Mouse (Mus musculus): ENCODE measurements at regions not wholly inside any gene's neighbourhood (a gene's known extent, or its start where the extent isn't known, plus 50 kb on each side); places are given as distances from the start of the nearest gene placed in this dataset.

DNA sequence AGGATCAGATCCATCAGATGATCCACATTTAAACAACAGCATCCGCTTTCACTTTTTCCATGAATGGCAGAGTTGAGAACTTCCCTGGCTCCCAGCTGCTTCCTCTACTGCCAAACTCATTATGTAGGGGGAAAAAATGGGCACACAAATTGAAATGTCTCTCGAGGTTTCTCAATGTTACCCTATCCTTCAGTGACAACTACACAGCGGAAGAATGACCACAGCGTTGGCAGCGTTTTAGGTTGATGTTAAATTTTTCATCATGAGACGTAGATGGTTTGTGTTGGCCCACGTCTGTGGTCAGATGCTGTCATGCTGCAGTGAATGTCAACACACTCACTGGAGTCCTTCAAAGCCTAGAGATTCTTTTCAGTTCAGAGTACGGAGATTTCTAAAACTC, 149.0 kb upstream of the Paip1 start:
- no peak overlapping the region for H3K4me2 ChIP-seq
- ATAC-seq (ENCODE audit: insufficient read depth, low FRiP score, low read depth): no peak
- H3K4me1 ChIP-seq: no peaks in the 10 kb centered on the region
- no peaks in the 10 kb centered on the region for H3K9me3 ChIP-seq
- WGBS: 88% methylated on average over 8 of the region's 8 CpGs
- no peaks in the 10 kb centered on the region for H3K36me3 ChIP-seq
- no peak overlapping the region for H3K4me3 ChIP-seq (replicated peaks)
- H3K9ac ChIP-seq: no peak overlapping the region
- no peak overlapping the region for H3K27ac ChIP-seq
- H3K27me3 ChIP-seq (replicated peaks): no peaks in the 10 kb centered on the region

DNA sequence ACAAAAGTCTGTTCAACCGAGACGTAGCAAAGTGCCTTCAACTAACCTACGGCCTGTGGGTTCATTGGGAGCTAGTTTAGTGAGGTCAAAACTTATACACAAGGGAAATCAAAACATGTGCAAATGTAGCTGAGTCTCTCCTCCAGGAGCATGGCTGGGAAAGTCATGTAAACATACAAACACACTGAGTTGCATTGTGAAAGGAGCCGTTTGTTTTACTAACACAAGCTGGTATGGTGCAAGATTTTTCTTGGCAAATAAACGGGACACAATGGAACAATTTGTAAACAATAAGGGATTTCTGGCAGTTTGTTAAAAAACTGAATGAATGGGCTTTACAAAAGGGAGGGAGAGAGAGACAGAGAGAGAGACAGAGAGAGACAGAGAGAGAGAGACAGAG, 147.8 kb upstream of the Paip1 start:
- H3K4me2 ChIP-seq: no peak overlapping the region
- ATAC-seq (ENCODE audit: insufficient read depth, low FRiP score, low read depth): no peak
- no peak overlapping the region for H3K27ac ChIP-seq
- no peaks in the 10 kb centered on the region for H3K27me3 ChIP-seq (replicated peaks)
- no peaks in the 10 kb centered on the region for H3K9me3 ChIP-seq
- no peaks in the 10 kb centered on the region for H3K36me3 ChIP-seq
- 62% methylated on average over 5 of the region's 5 CpGs for WGBS
- no peak overlapping the region for H3K9ac ChIP-seq
- no peaks in the 10 kb centered on the region for H3K4me1 ChIP-seq
- H3K4me3 ChIP-seq (replicated peaks): no peak overlapping the region

DNA sequence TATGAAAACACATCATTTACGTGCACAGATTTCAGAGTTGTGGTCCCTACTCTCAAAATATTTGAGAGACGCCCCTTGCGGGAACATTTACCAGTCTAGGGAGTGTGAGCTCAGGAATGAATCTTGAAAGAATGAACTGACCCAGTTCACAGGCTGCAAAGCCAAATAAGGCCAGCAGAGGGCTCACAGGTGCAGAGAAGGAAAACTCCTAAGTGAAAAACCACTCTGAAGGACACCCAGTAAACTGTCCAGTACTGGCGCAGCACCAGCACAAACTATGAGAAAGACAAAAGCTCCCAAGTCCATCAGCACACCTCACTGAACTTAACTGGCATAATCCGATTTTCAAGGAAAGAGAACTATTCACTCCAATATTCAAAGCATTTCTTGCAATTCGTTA, 145.0 kb upstream of the Paip1 start:
- 53% methylated on average over 6 of the region's 6 CpGs for WGBS

DNA sequence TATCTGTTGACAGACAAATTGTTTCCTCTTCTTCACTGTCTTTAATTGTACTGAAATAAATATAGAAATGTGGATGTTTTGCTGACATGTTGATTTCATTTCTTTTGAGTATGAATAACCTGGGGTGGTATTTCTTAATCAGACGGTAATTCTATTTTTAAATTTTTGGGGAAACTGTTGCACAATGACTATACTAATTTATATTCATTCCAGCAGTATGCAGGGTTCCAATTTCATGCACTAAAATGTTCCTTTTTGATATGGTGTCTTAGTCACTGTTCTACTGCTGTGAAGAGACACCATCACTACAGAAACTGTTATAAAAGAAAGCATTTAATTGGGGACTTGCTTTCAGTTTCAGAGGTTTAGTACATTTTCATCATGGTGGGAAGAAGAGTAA, 119.2 kb upstream of the Paip1 start:
- WGBS: 79% methylated on average over 1 of the region's 1 CpGs
- H3K27me3 ChIP-seq (replicated peaks): no peaks in the 10 kb centered on the region
- no peak overlapping the region for H3K9ac ChIP-seq
- H3K36me3 ChIP-seq: no peaks in the 10 kb centered on the region
- H3K4me2 ChIP-seq: no peak overlapping the region
- no peaks in the 10 kb centered on the region for H3K4me1 ChIP-seq
- no peak overlapping the region for H3K27ac ChIP-seq
- no peak overlapping the region for H3K4me3 ChIP-seq (replicated peaks)
- H3K9me3 ChIP-seq: no peaks in the 10 kb centered on the region
- no peak for ATAC-seq (ENCODE audit: insufficient read depth, low FRiP score, low read depth)

More for the DNA sequence above, 145.0 kb upstream of the Paip1 start:
- H3K27me3 ChIP-seq (replicated peaks): no peaks in the 10 kb centered on the region
- no peaks in the 10 kb centered on the region for H3K36me3 ChIP-seq
- no peak; the same call in 1 of the 2 replicates for ATAC-seq (ENCODE audit: insufficient read depth, low FRiP score, low read depth)
- no peak overlapping the region for H3K9ac ChIP-seq
- no peak overlapping the region for H3K4me3 ChIP-seq (replicated peaks)
- H3K27ac ChIP-seq: no peak overlapping the region
- H3K9me3 ChIP-seq: no peaks in the 10 kb centered on the region
- H3K4me1 ChIP-seq: no peaks in the 10 kb centered on the region
- no peak overlapping the region for H3K4me2 ChIP-seq

DNA sequence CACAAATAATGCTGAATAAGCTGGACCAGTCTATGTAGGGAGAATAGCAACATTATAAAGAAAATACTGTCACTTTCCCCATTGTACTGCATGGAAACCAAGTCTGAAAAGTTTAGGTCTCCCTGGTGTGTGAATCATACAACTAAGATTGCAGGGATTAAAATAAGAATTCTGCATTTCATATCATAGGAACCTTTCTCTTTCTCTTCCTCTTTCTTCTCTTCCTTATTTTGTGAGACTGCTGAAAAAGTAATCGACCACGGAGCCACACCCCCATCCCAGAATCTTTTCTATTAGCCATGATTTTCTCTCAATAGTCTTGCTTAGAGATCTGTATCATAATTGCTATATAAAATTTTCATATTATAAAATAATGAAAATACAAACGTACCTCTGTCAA, 118.4 kb upstream of the Paip1 start:
- no peak overlapping the region for H3K27ac ChIP-seq
- no peaks in the 10 kb centered on the region for H3K4me1 ChIP-seq
- H3K27me3 ChIP-seq (replicated peaks): no peaks in the 10 kb centered on the region
- no peak overlapping the region for H3K4me3 ChIP-seq (replicated peaks)
- ATAC-seq (ENCODE audit: insufficient read depth, low FRiP score, low read depth): no peak
- no peak overlapping the region for H3K4me2 ChIP-seq
- H3K36me3 ChIP-seq: no peaks in the 10 kb centered on the region
- no peak overlapping the region for H3K9ac ChIP-seq
- no peaks in the 10 kb centered on the region for H3K9me3 ChIP-seq
- WGBS: 80% methylated on average over 3 of the region's 3 CpGs

DNA sequence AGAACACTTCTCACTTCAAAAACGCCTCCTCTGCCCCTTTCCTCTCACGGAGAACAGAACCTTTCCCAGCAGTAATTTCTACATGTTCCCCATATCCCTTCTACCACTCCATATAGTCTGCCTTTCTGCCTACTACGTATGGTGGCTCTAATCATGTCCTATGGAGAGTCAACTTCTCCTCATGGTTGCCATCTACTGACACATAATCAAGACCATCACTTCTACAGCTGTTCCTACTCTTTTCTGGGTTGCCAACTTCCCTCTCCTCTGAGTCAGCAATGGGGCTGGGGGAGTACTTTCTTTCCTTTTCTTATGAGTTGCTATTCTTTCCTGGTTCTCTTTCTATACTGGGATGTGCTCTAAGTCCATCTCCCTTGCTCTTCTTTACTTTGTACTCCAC, 114.0 kb upstream of the Paip1 start:
- WGBS: 84% methylated on average over 3 of the region's 3 CpGs
- Histone ChIP-seq H3K36me3 (no peaks in the 10 kb centered on the region), H3K4me3 (replicated peaks) (no peak overlapping the region), H3K4me2 (no peak overlapping the region), H3K4me1 (no peaks in the 10 kb centered on the region), H3K27ac (no peak overlapping the region), H3K27me3 (replicated peaks) (no peaks in the 10 kb centered on the region), H3K9me3 (no peaks in the 10 kb centered on the region), H3K9ac (no peak overlapping the region)
- ATAC-seq (ENCODE audit: insufficient read depth, low FRiP score, low read depth): no peak

DNA sequence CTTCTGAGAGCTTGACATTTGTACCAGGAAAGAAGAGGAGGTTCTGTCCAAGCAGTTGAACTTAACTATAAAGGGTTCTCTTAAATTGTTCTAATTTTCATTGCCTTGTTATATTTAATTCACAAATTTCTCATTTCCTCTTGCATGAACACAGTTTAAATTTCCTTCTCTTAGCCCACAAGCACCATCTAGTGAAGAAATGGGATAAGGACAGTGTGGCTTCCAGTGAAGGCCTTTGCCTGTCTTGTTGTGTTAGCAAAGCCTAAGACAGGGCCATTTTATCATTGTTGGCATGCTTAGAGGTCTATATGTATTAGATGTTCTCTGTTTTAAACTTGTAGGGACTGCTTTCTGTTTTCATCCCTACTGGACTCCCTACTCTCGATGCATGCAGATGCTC, 110.0 kb upstream of the Paip1 start:
- H3K4me1 ChIP-seq: no peaks in the 10 kb centered on the region
- H3K9ac ChIP-seq: no peak overlapping the region
- 85% methylated on average over 1 of the region's 1 CpGs for WGBS
- H3K4me3 ChIP-seq (replicated peaks): no peak overlapping the region
- no peak for ATAC-seq (ENCODE audit: insufficient read depth, low FRiP score, low read depth)
- H3K27ac ChIP-seq: no peak overlapping the region
- H3K27me3 ChIP-seq (replicated peaks): no peaks in the 10 kb centered on the region
- no peaks in the 10 kb centered on the region for H3K9me3 ChIP-seq
- H3K36me3 ChIP-seq: no peaks in the 10 kb centered on the region
- H3K4me2 ChIP-seq: no peak overlapping the region

DNA sequence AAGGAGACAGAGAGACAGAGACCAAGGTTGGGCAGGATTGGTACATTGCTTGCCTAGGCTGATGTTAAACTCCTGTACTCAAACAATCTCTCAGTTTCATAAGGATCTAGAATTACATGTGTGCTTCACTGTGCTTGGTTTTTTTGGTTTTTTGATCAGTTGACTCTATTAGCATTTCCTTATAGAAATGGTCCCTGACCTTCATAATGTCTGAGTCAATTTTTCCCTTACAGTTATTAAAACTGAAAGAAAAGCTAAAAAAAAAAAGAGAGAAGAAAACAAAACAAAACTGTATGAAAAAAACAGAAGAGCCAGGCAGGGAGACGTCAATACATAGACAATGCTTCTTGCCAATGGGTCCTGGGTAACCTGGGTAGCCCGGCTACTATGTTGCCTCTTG, 102.9 kb upstream of the Paip1 start:
- no peak for ATAC-seq (ENCODE audit: insufficient read depth, low FRiP score, low read depth)

DNA sequence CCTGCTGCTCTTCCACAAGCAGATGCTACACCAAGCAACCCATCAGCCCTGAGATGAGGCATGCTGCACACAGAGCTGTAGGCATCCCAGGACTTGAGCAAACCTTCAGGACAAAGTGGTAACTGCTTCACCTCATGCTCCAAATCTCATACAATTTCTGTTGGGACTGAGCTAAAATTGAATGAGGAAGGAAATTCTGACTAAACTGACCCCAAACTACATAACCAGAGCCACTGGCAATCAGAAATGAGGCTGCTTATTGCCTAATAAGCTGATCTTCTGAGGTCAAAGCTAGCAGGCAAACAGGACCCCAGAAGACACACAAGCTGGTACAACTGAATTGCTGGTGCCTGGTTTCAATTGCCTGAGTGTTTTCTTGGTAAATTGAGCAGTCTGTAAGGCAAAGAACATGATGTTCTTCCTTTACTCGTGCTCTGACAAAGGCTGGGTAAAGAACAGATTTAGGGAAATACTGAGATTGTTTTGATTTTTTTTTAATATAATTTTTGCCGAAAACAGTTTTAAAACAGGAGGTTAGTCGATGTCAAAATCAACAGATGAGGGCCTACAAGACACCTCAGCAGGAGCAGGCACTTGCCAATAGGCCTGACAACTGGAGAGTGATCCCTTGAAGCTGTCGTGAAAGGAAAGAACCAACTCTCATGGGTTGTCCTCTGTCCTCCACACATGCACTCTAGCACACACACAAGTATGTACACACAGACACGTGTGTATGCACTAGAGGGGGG, 101.3 kb upstream of the Paip1 start:
- 87% methylated on average over 5 of the region's 5 CpGs for WGBS

More for the DNA sequence above, 102.9 kb upstream of the Paip1 start:
- Histone ChIP-seq H3K27ac (no peak overlapping the region), H3K9me3 (no peaks in the 10 kb centered on the region), H3K4me3 (replicated peaks) (no peak overlapping the region), H3K4me2 (no peak overlapping the region), H3K36me3 (no peaks in the 10 kb centered on the region), H3K4me1 (no peaks in the 10 kb centered on the region), H3K9ac (no peak overlapping the region), H3K27me3 (replicated peaks) (no peaks in the 10 kb centered on the region)
- 80% methylated on average over 2 of the region's 2 CpGs for WGBS

DNA sequence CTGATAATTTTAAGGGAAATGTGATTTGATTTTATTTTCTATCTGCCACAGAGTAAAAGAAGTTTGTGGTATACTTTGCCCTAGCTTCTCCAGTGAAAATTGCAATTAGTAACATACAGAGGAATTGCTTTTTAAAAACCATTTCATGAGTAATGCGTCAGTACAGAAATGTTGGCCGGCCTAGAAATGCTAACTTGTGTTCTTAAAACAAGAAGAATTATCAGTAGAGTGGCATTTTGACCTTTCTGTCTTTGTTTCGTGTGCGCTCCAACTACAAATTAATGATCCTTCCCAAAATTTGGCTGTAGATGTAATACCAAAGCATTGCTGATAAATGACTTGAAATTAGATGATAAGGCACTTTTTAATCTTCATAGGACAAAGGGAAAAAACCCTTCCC, 99.7 kb upstream of the Paip1 start:
- Histone ChIP-seq H3K9ac (no peak overlapping the region), H3K27ac (no peak overlapping the region), H3K27me3 (replicated peaks) (no peaks in the 10 kb centered on the region), H3K4me3 (replicated peaks) (no peak overlapping the region), H3K4me2 (no peak overlapping the region), H3K9me3 (no peaks in the 10 kb centered on the region), H3K4me1 (no peaks in the 10 kb centered on the region), H3K36me3 (no peaks in the 10 kb centered on the region)
- no peak for ATAC-seq (ENCODE audit: insufficient read depth, low FRiP score, low read depth)
- 65% methylated on average over 4 of the region's 4 CpGs for WGBS

More for the DNA sequence above, 101.3 kb upstream of the Paip1 start:
- no peak overlapping the region for H3K4me3 ChIP-seq (replicated peaks)
- H3K27ac ChIP-seq: no peak overlapping the region
- H3K4me2 ChIP-seq: no peak overlapping the region
- H3K9ac ChIP-seq: no peak overlapping the region
- ATAC-seq (ENCODE audit: insufficient read depth, low FRiP score, low read depth): no peak
- H3K27me3 ChIP-seq (replicated peaks): no peaks in the 10 kb centered on the region
- H3K36me3 ChIP-seq: no peaks in the 10 kb centered on the region
- no peaks in the 10 kb centered on the region for H3K9me3 ChIP-seq
- no peaks in the 10 kb centered on the region for H3K4me1 ChIP-seq

DNA sequence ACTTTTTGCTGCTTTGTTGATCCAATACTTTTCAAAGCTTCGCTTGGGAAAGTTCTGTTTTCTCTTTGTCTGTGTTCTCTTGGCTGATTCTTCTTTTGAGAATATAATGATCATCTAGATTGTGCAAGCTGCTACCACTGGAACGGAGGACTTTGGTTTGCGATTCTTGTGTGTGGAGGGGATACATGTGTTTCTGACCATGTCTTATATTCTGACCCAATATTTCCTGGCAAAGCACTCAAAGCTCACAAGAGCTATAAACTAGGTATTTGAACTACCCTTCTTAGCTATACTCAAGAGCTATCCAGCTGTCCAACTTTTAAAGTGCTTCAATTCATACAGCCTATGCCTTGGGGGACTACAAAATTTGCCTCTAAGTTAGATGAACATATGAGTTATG, 96.6 kb upstream of the Paip1 start:
- Histone ChIP-seq H3K27ac (no peak overlapping the region), H3K9me3 (no peaks in the 10 kb centered on the region), H3K4me3 (replicated peaks) (no peak overlapping the region), H3K36me3 (peaks cover 5% of the 10 kb centered on the region), H3K27me3 (replicated peaks) (no peaks in the 10 kb centered on the region), H3K9ac (no peak overlapping the region), H3K4me1 (no peaks in the 10 kb centered on the region), H3K4me2 (no peak overlapping the region)
- WGBS: 91% methylated on average over 3 of the region's 3 CpGs
- ATAC-seq (ENCODE audit: insufficient read depth, low FRiP score, low read depth): no peak

DNA sequence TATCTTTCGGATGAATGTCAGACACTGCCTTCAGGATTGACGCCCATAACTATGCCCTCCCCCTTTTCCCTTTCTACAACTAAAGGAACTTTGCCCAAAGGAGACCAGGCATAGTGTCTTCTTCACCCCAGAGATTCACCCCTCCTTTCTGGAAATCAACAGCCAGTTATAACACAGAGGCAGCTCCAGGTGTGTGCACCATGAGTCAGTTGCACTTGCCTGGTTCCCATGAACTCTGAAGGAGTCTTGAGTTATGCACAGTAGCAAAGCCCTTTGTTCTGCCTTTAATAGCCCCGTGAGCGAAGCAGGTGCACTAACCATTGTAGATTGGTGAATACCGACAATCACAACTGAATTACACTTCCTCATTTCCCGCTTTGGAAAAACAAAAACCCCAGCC, 94.5 kb upstream of the Paip1 start:
- H3K27me3 ChIP-seq (replicated peaks): no peaks in the 10 kb centered on the region
- no peak overlapping the region for H3K4me3 ChIP-seq (replicated peaks)
- H3K9me3 ChIP-seq: no peaks in the 10 kb centered on the region
- H3K4me2 ChIP-seq: no peak overlapping the region
- WGBS: 83% methylated on average over 6 of the region's 6 CpGs
- no peak overlapping the region for H3K27ac ChIP-seq
- H3K36me3 ChIP-seq: peaks cover 9% of the 10 kb centered on the region
- no peak overlapping the region for H3K9ac ChIP-seq
- ATAC-seq (ENCODE audit: insufficient read depth, low FRiP score, low read depth): no peak
- H3K4me1 ChIP-seq: no peaks in the 10 kb centered on the region

DNA sequence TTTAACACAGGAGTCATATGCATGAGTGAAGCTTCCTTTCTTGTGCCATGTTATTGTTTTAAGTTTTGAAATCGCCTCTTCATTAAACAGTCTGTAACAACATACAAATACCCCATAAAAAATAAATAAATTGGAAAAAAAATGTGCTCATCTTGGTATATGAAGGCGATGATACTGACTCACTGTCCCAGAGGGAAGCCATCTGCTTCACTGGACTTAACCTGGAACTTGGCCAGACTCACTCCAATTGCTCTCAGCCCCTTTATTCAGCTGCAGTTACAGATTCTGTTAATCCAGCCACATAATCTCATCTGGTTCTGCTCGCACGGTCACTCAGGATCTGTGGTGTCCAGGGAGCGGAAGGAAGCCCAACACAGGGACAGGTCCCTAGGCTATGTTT, 90.5 kb upstream of the Paip1 start:
- Histone ChIP-seq H3K4me1 (no peaks in the 10 kb centered on the region), H3K4me2 (no peak overlapping the region), H3K4me3 (replicated peaks) (no peak overlapping the region), H3K36me3 (peaks cover 9% of the 10 kb centered on the region), H3K27ac (no peak overlapping the region), H3K9ac (no peak overlapping the region), H3K27me3 (replicated peaks) (no peaks in the 10 kb centered on the region), H3K9me3 (no peaks in the 10 kb centered on the region)
- ATAC-seq (ENCODE audit: insufficient read depth, low FRiP score, low read depth): no peak
- WGBS: 79% methylated on average over 5 of the region's 5 CpGs
